Mouse (Mus musculus): Measurements from ENCODE around the gene Mrpl53. TPM values are rescaled to one million over a fixed set of nuclear protein-coding genes. Genes with fewer than 3 reads are reported as not detected.

Gene Mrpl53
- total RNA-seq, 2 experiments from 2014 or later = 105 to 120 TPM

DNA sequence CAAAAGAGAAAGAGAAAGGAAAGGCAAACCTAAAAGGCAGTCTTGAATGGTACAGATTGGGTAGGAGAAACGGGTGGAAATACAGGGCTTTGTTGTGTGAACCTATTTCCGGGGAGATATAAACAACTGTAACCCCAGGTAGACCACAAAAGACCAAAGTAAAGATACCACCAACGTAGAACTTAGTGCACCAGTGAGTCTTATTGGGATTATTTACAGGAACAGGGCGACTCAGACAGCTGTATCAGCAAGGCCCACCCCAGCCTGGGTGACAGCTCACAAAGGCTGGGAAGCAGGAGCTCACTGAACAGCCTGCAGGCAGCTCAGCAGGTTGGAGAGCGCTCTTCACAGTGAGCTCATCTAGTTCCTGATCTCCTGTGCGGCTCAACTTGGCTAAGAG, 12.9 kb upstream of the Mrpl53 start:
- no peak for DNase-seq

DNA sequence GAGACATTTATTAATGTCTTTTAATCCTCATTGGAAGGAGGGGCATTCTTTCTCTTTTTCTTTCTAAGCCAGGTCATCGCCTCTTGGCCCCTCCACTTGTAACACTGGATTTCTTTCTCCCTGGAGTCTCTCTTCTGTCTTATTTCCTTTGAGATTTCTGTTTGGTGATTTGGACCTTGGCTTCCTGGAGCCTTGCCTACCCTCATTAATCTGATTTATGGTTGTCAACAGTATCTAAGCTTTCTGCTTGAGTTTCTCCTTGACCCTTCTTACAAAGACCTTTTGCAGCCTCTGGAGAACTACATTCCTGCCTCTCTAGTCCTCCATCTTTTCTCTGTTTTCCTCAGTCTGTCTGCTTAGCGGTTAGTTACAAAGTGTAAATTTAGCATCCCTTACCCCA, 10.4 kb upstream of the Mrpl53 start:
- no peak for DNase-seq

DNA sequence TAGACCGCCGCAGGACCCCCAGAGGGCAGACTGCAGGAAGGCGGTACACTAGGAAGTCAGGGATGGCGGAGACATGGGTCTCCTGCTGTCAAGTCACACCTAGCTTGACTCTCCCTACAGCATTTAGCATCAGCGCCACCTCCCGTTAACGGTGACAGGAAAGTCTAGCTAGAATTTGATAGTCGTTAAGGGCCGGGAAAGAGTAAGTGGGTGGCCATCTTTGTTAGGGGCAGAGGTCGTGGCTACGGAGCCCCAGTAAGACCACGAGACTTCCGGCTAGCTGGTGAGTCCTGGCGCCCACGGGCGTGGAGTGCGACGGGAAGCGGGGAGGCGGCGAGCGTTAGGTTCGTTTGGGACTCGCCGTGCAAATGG, 7.5 kb upstream of the Mrpl53 start, which contains the start of the genes Ccdc142 and Gm42688:
TSS of gene Ccdc142 (plus strand) at position 286 of the 372 bp plus-strand sequence.
TSS of gene Gm42688 (plus strand) at position 302 of the 372 bp plus-strand sequence.
- DNase-seq = peak; percentile 90

GRCm38 (mm10) chr6:83101688-83102556, 6.9 kb upstream of the Mrpl53 start:
- DNase-seq = peak; percentile 70

DNA sequence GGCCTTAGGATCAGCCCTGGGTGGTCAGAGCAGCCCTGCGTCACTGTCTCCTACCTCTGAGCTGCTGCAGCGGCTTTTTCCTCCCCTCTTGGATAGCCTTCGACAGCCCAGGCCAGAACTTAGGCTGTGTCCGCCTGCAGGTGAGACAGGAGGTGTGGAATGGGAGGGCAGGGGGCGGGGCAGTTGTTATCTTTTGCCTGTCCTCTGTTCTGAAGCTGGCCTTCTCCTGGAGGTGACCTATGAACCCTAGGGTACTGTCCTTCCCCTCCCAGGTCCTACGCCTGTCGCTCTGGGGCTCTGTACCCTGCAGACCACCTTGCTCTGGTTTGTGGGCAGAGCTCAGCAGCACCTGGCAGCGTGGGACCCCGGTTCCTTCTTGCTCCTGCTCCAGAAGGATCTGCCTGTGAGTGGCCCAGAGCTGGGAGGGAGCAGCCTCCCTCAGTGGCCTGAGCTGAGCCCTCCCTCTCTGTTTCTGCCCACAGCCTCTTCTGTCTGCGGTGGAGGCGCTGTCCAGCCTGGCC, 5.7 kb upstream of the Mrpl53 start:
- no peak for DNase-seq

- DNase-seq = no peak
Measured at GRCm38 (mm10) chr6:83104158-83104557, 4.7 kb upstream of the Mrpl53 start.

- peak; percentile 88 for DNase-seq
Measured at GRCm38 (mm10) chr6:83107566-83108400, 1.1 kb upstream of the Mrpl53 start.

GRCm38 (mm10) chr6:83111510-83112136, 2.8 kb downstream of the Mrpl53 start:
- DNase-seq = no peak

DNA sequence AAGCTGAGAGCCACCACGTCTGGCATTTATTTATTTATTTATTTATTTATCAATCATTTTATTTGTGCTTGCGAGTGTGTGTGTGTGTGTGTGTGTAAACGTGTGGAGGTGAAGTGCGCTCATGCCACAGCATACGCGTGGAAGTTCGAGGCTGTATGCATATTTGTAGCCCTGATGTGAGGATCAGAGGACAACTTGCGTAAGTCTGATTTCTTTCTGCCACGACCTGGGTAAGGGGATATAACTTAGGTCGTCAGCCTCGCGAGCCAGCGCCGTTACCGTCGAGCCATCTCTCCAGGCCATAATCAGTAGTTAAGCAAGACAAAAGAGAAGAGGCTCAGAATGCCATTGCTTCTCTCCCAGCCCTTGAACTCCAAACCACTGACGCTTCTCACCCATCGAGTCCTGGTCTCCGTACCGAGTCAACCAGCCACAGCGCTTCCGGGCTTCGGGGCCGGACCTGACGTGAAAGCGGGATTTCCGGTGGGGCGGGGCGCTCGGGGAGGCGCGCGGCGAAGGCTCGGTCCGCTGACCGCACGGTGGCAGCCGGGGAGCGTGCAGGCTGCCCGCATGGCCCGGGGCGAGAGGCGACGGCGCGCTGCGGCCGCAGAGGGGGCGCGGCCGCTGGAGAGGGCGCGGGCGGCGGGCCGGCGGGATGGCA, 6.3 kb downstream of the Mrpl53 start, which contains the start of gene Mogs:
TSS of gene Mogs (plus strand) at position 486 of the 661 bp plus-strand sequence.
- peak; percentile 96 for DNase-seq

GRCm38 (mm10) chr6:83115682-83116372, 7.0 kb downstream of the Mrpl53 start:
- no peak for DNase-seq

DNA sequence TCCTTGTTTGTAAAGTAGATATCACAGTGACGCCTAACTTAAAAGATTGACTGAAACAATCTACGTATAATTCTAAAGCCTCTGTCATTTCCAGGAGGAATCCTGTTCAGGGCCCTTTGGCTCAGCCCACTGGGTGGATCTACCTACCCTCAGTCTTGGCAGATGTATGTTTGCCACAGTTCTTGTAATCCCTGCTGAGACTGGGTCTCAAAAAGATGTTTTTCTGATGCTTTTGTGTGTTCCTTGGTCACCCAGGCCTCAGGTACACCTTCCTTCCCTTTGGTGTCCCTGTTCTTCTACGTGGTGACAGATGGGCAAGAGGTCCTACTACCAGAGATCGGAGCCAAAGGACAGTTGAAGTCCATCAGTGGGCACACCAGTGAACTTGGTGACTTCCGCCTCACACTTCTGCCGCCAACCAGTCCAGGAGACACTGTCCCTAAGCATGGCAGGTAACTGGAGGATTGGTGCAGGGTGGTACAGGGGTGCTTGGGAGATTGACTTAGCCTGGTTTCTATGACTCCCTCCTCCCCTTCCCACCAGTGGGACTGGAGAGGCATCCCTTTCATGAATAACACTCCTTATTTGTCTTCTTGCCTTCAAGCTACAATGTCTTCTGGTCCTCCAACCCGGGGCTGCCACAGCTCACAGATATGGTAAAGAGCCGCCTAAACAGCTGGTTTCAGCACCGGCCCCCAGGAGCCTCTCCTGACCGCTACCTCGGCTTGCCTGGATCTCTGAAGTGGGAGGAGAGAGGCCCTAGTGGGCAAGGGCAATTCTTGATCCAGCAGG, 7.7 kb downstream of the Mrpl53 start:
- DNase-seq = no peak

- DNase-seq = no peak
Measured at GRCm38 (mm10) chr6:83117165-83117438, 8.3 kb downstream of the Mrpl53 start.

DNA sequence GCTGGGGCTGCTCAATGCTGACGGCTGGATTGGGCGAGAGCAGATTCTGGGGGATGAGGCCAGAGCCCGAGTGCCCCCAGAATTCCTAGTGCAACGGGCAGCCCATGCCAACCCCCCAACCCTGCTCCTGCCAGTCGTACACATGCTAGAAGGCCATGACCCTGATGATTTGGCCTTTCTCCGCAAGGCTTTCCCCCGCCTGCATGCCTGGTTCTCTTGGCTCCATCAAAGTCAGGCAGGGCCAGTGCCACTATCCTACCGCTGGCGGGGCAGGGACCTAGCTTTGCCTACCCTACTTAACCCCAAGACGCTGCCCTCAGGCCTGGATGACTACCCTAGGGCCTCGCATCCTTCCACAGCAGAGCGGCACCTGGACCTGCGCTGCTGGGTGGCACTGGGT, 8.8 kb downstream of the Mrpl53 start:
- DNase-seq = no peak

DNA sequence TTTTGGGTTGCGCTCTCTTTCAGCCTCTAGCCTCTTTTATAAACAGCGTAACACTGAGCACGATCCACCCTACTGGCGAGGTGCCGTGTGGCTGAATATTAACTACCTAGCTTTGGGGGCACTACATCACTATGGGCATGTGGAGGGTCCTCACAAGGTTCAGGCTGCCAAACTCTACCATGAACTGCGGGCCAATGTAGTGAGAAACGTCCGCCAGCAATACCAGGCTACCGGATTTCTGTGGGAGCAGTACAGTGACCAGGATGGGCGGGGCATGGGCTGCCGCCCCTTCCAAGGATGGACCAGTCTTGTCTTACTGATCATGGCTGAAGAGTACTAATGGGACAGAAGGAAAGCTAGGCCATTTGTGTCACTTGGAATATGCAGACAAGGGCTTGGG, 9.5 kb downstream of the Mrpl53 start:
- no peak for DNase-seq

DNA sequence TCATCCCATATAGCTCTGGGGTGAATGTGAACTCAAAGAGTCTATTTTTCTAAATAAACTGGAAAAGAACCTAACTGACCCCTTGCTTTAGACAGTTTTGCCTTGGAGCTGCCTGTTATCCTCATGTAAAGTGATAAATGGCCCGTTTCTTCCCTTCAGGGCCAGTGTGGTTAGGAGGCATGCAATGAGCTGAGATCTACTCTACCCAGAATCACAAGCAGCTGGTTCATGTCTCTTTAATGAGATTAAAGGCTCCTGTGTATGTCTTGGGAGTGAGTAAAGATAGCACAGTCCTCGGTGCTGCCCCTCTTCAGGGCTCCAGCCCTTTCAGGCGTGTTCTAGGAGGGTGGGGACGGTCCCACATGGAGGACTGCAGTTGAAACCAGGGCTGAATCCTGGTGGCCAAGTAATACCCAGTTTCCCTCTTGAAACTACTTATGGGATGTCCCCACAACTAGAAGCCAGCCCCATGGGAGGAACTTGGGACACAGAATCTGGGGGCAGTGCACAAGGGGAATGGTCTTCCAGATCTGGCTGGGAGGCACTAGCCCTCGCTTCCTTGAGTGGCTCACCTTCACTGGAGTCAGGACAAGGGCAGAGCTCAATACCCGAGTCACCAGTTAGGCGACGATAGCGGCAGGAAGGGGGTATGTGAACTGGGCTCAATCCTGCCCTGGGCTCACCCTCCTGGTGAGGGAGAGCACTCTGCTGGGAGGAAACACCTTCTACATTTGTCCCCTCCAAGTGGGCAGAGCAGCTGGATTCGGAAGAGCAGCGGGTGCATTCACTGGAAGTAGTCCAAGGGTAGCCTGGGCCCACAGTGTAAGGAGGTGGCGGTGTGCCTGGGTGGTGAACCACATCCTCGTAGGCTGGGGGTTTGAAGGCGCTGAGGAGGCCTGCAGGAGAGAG, 10.2 kb downstream of the Mrpl53 start:
- DNase-seq = no peak

GRCm38 (mm10) chr6:83119734-83120051, 10.9 kb downstream of the Mrpl53 start:
- DNase-seq = peak; percentile 33

DNA sequence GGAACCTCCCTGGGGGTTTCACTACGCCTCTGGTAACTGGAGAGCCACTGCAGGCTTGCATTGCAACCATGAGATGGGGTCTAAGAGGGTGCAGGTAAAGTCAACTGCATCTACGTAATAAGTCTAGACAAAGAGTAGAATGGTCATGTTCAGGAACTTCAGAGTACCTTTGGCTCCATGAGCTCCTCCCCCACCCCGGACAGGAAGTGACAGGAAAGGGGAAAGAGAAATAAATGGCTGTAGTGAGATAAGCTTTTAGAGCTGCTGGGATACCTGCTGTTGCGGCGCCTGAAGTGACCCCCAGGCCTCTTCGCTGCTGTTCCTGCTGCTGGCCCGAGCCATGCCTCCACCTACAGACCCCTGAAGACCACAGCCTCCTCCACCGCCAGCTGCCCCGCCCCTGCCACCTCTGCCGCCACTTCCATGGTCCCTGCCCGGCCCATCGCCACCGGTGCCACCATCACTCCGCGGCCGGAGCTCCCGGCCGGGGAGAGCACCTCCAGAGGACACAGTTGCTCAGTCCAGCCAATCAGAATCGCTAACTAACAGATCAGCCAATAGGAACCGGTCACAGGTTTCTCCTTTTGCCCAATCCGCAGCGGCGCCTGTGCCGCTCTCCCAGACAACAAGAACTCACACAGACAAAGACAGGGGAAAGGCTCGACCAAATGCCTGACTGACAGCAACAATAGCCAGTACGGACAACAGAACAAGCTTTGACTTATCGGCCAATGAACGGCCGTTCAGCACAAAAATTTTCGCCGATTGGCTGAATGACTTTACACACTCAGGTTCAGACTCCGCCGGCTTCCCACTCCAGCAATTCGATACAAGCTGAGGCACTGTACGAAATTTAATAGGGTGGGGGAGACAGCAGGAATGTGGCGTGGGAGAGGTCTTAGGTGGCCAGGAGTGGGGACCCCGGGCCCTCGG, 12.4 kb downstream of the Mrpl53 start, which contains the start of gene Wbp1:
TSS of gene Wbp1 (minus strand) at position 630 of the 933 bp plus-strand sequence.
- DNase-seq = peak; percentile 94
